Mouse (Mus musculus) Patski (cell line): ENCODE data around the gene B3gnt2. TPM values are rescaled to one million over a fixed set of nuclear protein-coding genes. Genes with fewer than 3 reads are reported as not detected.
A peak's percentile ranks its signal among the peaks of the same experiment; 100 is the strongest.

Experiments
- ATAC-seq: fragments of 100-300 bp; one replicate; pipeline ENCODE4 v1.8.0; 2021
- CTCF ChIA-PET: fragments of 350-600 bp; sonication (Branson Sonifier 250); formaldehyde crosslinking; loops from one replicate; lab custom pipeline; 2022; ENCODE audit warnings: inconsistent platforms; lab: Charles Lee
- POLR2A ChIA-PET: fragments of 350-600 bp; sonication (Branson Sonifier 250); formaldehyde crosslinking; loops from one replicate; lab custom pipeline; 2022; ENCODE audit warnings: antibody characterized with exemption, inconsistent platforms; lab: Charles Lee
- DNase-seq: peaks from one replicate; pipeline ENCODE4 v3.0.0-alpha.2; 2011; ENCODE audit warnings: low read depth, low spot score
- H3K27me3 ChIP-seq: fragments of 371-371 bp; one replicate; pipeline ENCODE4 v1.5.1; 2021
- CTCF ChIP-seq: fragments of 100-300 bp; IDR thresholded peaks from one replicate; pipeline ENCODE4 v1.5.1; 2021
- in situ Hi-C: fragments of 300-500 bp; cut with MboI; formaldehyde crosslinking; loops from 3 replicates; pipeline ENCODE4 v1.11.1; 2018; ENCODE audit warnings: low pct_unique_long_range_greater_than_20kb, mixed read lengths
- polyA plus RNA-seq: library from polyadenylated mRNA; unstranded; gene quantifications from one replicate; pipeline ENCODE4 v1.2.3, GENCODE M21; 2021

Gene B3gnt2
- polyA plus RNA-seq, 1 experiment from 2014 or later: 20.3 TPM

- TF ChIP-seq CTCF: no peak
- H3K27me3 ChIP-seq: no peaks in the 10 kb centered on the region
- ChIA-PET CTCF (no interaction called here), POLR2A (no interaction called here)
- in situ Hi-C loops: loop anchor here (10.0 kb wide), 1 partner anchor 158 kb away; no protein-coding TSS in a partner anchor
- no peak for ATAC-seq
- no peak for DNase-seq
Measured at GRCm38 (mm10) chr11:22852510-22852909, 8.3 kb downstream of the B3gnt2 start.

- TF ChIP-seq CTCF: no peak
- DNase-seq (no peak), ATAC-seq (no peak)
- in situ Hi-C loops: loop anchor here (10.0 kb wide), 1 partner anchor 157 kb away; no protein-coding TSS in a partner anchor
- CTCF ChIA-PET: no interaction called here
- POLR2A ChIA-PET: no interaction called here
- no peaks in the 10 kb centered on the region for H3K27me3 ChIP-seq
Measured at GRCm38 (mm10) chr11:22851416-22851815, 9.3 kb downstream of the B3gnt2 start.

- H3K27me3 ChIP-seq: no peaks in the 10 kb centered on the region
- no peak for DNase-seq
- in situ Hi-C loops: loop anchor here (10.0 kb wide), 1 partner anchor 155 kb away; no protein-coding TSS in a partner anchor
- no peak for ATAC-seq
- no peak for TF ChIP-seq CTCF
- ChIA-PET POLR2A (no interaction called here), CTCF (no interaction called here)
Measured at GRCm38 (mm10) chr11:22850077-22850476, 10.7 kb downstream of the B3gnt2 start.

- no peaks in the 10 kb centered on the region for H3K27me3 ChIP-seq
- in situ Hi-C loops: no loop called here
- CTCF ChIA-PET: interaction anchor here (1.1 kb wide), 1 partner anchor 12 kb away, joined by 3 read pairs; the partner anchor contains the start of gene B3gnt2
- DNase-seq (no peak), ATAC-seq (no peak)
- no peak for TF ChIP-seq CTCF
- POLR2A ChIA-PET: interaction anchor here (1.3 to 1.7 kb wide), 2 partner anchors 10 to 17 kb away, joined by 4 to 5 read pairs; no protein-coding TSS in a partner anchor
Measured at GRCm38 (mm10) chr11:22848649-22849195, 12.0 kb downstream of the B3gnt2 start.

- ATAC-seq: peak; percentile 81
- CTCF ChIA-PET: interaction anchor here (1.1 to 1.4 kb wide), 2 partner anchors 12 to 110 kb away, joined by 3 read pairs; partner anchors contain the start of gene B3gnt2
- POLR2A ChIA-PET: interaction anchor here (1.3 to 1.7 kb wide), 2 partner anchors 10 to 17 kb away, joined by 4 to 5 read pairs; no protein-coding TSS in a partner anchor
- no peaks in the 10 kb centered on the region for H3K27me3 ChIP-seq
- no peak for TF ChIP-seq CTCF
- in situ Hi-C loops: no loop called here
- peak; percentile 85 for DNase-seq
Measured at GRCm38 (mm10) chr11:22847732-22848648, 12.8 kb downstream of the B3gnt2 start.

GRCm38 (mm10) chr11:22846960-22847731, 13.6 kb downstream of the B3gnt2 start:
- no peaks in the 10 kb centered on the region for H3K27me3 ChIP-seq
- CTCF ChIA-PET: interaction anchor here (1.4 to 2.3 kb wide), 3 partner anchors 11 to 110 kb away, joined by 3 to 6 read pairs (median 4); no protein-coding TSS in a partner anchor
- TF ChIP-seq CTCF: no peak
- in situ Hi-C loops: no loop called here
- no peak for DNase-seq
- POLR2A ChIA-PET: interaction anchor here (1.1 kb wide), 1 partner anchor 11 kb away, joined by 3 read pairs; no protein-coding TSS in a partner anchor
- ATAC-seq: no peak

- DNase-seq: no peak
- ATAC-seq: no peak
- CTCF ChIA-PET: interaction anchor here (1.0 to 2.3 kb wide), 6 partner anchors 9 to 111 kb away, joined by 3 to 6 read pairs (median 3); no protein-coding TSS in a partner anchor
- no peak for TF ChIP-seq CTCF
- POLR2A ChIA-PET: interaction anchor here (1.1 kb wide), 1 partner anchor 12 kb away, joined by 3 read pairs; no protein-coding TSS in a partner anchor
- no peaks in the 10 kb centered on the region for H3K27me3 ChIP-seq
- in situ Hi-C loops: no loop called here
Measured at GRCm38 (mm10) chr11:22846093-22846835, 14.5 kb downstream of the B3gnt2 start.

GRCm38 (mm10) chr11:22844754-22845718, 15.7 kb downstream of the B3gnt2 start:
- DNase-seq (no peak), ATAC-seq (no peak)
- no peak for TF ChIP-seq CTCF
- no peaks in the 10 kb centered on the region for H3K27me3 ChIP-seq
- in situ Hi-C loops: no loop called here
- CTCF ChIA-PET: interaction anchor here (0.9 to 2.3 kb wide), 6 partner anchors 10 to 111 kb away, joined by 3 to 6 read pairs (median 3); no protein-coding TSS in a partner anchor
- POLR2A ChIA-PET: interaction anchor here (0.6 to 0.8 kb wide), 3 partner anchors 112 to 231 kb away, joined by 3 to 4 read pairs (median 3); no protein-coding TSS in a partner anchor
